Mouse (Mus musculus): ENCODE data around the gene Gm49405. TPM values are rescaled to one million over a fixed set of nuclear protein-coding genes. Genes with fewer than 3 reads are reported as not detected.

Gene Gm49405
- total RNA-seq, 1 experiment from 2014 or later, result 0.89 TPM

- DNase-seq, result no peak
Observed at GRCm38 (mm10) chr19:3988066-3988465, 12.4 kb upstream of the Gm49405 start.

- DNase-seq, result no peak
Observed at GRCm38 (mm10) chr19:3988750-3989149, 11.7 kb upstream of the Gm49405 start.

- no peak for DNase-seq
Observed at GRCm38 (mm10) chr19:3990804-3991203, 9.6 kb upstream of the Gm49405 start.

- DNase-seq, result no peak
Observed at GRCm38 (mm10) chr19:3991562-3991961, 8.9 kb upstream of the Gm49405 start.

GRCm38 (mm10) chr19:3991966-3992365 is 8.5 kb upstream of the Gm49405 start:
- DNase-seq, result no peak

GRCm38 (mm10) chr19:3992416-3992815 is 8.0 kb upstream of the Gm49405 start, which contains the start of gene Tbx10:
Gene Tbx10, plus strand, starts transcription at chr19:3992752.
- DNase-seq, result no peak

GRCm38 (mm10) chr19:3994932-3995331 is 5.5 kb upstream of the Gm49405 start:
- no peak for DNase-seq

GRCm38 (mm10) chr19:3995505-3995904 is 4.9 kb upstream of the Gm49405 start:
- DNase-seq, result no peak

- DNase-seq, result no peak
Observed at GRCm38 (mm10) chr19:3996106-3996505, 4.3 kb upstream of the Gm49405 start.

GRCm38 (mm10) chr19:3996747-3997146 is 3.7 kb upstream of the Gm49405 start:
- DNase-seq, result no peak

GRCm38 (mm10) chr19:3997231-3997630 is 3.2 kb upstream of the Gm49405 start:
- no peak for DNase-seq

GRCm38 (mm10) chr19:3998335-3998734 is 2.1 kb upstream of the Gm49405 start:
- no peak for DNase-seq

GRCm38 (mm10) chr19:3999121-3999730 is 1.2 kb upstream of the Gm49405 start:
- no peak for DNase-seq

GRCm38 (mm10) chr19:4000949-4001525 is 611 bp downstream of the Gm49405 start:
- no peak for DNase-seq

GRCm38 (mm10) chr19:4001752-4002151 is 1.3 kb downstream of the Gm49405 start:
- DNase-seq, result no peak

GRCm38 (mm10) chr19:4003112-4003511 is 2.7 kb downstream of the Gm49405 start, which contains the start of gene Doc2g:
Gene Doc2g, plus strand, starts transcription at chr19:4003313.
- DNase-seq, result no peak

GRCm38 (mm10) chr19:4003641-4004040 is 3.2 kb downstream of the Gm49405 start:
- DNase-seq, result no peak

- DNase-seq, result no peak
Observed at GRCm38 (mm10) chr19:4004331-4004730, 3.9 kb downstream of the Gm49405 start.

- no peak for DNase-seq
Observed at GRCm38 (mm10) chr19:4005091-4005490, 4.7 kb downstream of the Gm49405 start.

- no peak for DNase-seq
Observed at GRCm38 (mm10) chr19:4005971-4006370, 5.5 kb downstream of the Gm49405 start.

- DNase-seq, result no peak
Observed at GRCm38 (mm10) chr19:4011086-4011485, 10.7 kb downstream of the Gm49405 start.

- DNase-seq, result peak; percentile 97
Observed at GRCm38 (mm10) chr19:4012432-4013022, 12.1 kb downstream of the Gm49405 start, which contains the start of gene Ndufv1. Gene Ndufv1, minus strand, starts transcription at chr19:4012806.

- no peak for DNase-seq
Observed at GRCm38 (mm10) chr19:4013066-4013465, 12.6 kb downstream of the Gm49405 start.

GRCm38 (mm10) chr19:4014802-4015201 is 14.4 kb downstream of the Gm49405 start:
- DNase-seq, result no peak

Data from adrenal gland, postnatal 14 days (tissue).